Mouse (Mus musculus) CD4-positive, CD25-positive, alpha-beta regulatory T cell, adult 2 months (primary cell): ENCODE measurements around the gene Prkn.

ENCODE experiments used
- DNase-seq: peaks from one replicate; pipeline ENCODE4 v3.0.0-alpha.2; 2012; ENCODE audit warnings: low read depth, low spot score

Gene Prkn

DNA sequence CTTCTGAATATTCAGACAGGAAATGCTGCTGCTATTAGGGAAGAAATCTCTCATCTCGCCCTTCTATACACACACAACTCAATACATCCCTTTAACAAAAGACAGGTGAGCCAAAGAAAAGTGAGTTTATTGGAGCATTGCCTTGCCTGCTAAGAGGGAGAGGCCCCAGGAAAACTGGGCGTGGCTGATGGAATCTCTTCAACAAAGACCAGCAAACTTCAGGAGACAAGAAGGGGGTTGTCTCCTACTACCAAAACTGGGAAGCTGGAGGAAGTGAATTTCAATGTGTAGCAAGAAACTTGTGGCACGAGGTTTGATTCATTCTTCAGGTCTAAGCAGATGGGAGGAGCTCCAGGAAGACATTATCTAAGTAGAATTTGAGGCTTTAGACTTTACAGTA is 989.3 kb downstream of the Prkn start:
- DNase-seq: no peak

DNA sequence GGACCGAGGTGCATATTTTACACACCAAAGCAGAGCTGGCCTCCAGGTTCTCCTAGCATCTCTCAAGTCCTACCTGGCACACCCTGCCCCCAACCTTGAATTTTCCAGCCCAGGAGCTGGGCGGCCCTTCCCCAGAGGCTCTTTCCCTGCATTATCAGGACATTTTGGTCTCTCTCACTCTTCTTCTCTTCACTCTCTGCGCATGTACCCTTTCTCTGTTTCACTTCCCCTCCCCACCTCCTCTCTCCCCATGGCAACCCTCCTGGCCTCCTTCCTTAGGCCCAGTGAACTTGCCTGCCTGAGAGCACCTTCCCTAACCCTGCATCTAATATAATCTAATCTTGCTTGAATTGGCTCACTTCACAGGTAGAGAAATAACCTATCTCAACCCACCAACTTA is 996.9 kb downstream of the Prkn start:
- DNase-seq: no peak

DNA sequence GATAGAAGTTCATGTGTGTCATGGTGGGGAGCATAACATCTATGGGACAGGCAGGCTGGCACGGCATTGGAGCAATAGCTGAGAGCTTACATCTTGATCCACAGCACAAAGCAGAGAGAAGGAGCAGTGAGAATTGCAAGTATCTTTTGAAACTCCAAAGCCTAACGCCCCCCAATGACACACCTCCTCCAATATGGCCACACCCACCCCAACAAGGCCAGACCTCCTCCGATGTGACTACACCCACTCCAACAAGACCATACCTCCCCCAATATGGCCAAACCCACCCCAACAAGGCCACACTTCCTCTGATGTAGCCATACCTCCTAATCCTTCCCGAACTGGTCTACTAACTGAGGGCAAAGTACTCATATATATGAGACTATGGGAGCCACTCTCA is 1004.3 kb downstream of the Prkn start:
- DNase-seq: no peak

DNA sequence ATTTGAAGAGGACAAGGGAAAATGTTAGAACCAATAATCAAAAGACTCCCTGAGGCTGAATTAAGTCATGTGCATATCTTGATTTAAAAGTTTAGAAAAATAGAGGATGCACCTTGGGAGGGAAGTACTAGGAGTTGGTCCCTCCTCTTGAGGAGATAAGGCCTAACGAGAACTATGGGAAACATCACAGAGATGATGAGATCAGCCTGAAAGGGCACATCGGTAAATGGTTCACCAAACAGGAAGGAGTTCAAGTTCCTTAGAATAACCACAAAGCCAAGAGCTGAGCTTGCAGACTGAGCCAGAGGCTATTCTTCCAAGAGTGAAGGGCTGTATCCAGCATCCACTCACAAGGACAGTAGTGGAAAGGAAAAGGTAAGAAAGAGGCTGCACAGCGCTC is 1004.8 kb downstream of the Prkn start:
- DNase-seq: no peak

- no peak for DNase-seq
These were observed 1005.3 kb downstream of the Prkn start for GRCm38 (mm10) chr17:11845506-11845905.

DNA sequence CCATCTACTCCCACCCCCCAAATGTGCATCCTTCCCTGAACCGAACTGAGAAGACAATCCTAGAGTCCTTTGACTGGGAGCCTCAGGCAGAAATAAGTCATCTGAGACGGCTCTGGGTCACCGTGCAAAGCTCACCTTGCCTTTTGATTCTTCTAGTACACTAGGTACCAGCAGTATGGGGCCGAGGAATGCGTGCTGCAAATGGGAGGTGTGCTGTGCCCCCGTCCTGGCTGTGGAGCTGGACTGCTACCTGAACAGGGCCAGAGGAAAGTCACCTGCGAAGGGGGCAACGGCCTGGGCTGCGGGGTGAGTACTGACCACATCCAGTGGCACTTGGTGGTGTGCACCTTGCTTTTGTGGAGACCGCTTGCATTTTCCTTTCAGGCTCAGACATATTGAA is 1014.4 kb downstream of the Prkn start:
- DNase-seq: no peak

GRCm38 (mm10) chr17:11858772-11859405 is 1018.7 kb downstream of the Prkn start:
- no peak for DNase-seq

DNA sequence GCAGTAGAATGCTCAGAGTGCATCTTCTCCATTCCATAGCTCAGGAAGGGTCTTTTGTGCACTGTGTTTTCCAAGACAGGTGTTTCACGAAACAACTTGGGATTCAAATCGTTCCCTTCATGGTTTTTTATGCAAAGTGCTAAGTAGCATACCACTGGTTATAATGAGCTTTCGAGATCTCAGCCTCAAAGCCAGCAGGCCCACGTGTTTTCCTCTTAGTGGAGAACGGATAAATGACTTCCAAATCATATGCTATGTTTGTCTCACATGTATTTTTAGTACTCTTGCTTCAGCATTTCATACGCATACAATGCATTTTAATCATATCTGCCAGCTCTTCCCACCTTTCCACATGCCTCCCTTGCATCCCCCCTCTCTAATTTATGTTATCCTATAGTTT is 1021.0 kb downstream of the Prkn start:
- no peak for DNase-seq

GRCm38 (mm10) chr17:11862360-11862759 is 1022.2 kb downstream of the Prkn start:
- DNase-seq: no peak

DNA sequence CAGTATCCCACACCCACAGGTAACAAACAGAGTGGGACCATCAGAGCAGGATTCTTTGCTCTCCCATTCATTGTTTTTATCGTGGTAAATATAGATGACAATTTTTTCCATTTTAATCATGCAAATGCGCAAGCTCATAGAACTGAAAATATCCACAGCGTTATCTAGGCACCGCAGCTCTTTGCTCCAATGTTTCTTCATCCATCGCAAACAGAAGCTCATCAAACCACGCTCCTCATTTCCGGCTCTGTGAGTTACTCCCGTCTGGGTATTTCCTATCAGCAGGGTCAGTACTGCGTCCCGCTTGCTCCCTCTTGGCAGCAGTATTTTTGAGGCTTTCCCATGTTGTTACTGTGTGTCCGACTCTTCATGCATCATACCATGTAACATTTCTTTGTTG is 1022.8 kb downstream of the Prkn start:
- no peak for DNase-seq

DNA sequence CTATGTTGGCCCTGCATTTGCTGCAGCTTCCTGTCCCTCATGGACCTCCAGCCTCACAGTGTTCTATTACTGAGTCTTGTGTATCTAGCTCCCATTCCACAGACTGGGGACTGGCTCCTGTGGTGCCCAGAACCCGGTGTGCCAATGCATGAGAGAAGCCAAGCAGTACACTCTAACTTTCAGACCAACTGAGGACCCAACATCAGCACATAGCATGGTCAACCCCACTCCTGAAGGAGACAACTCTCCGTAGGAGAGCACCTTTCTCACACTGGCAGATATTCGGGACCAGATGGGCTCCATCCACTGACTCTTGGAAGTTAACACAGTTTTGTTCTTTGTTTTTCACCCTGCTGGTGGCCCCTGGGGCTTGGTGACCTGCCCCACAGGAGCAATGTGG is 1026.0 kb downstream of the Prkn start:
- DNase-seq: no peak

- DNase-seq: no peak
These were observed 1027.3 kb downstream of the Prkn start for GRCm38 (mm10) chr17:11867334-11868095.

- no peak for DNase-seq
These were observed 1030.4 kb downstream of the Prkn start for GRCm38 (mm10) chr17:11870546-11870945.

GRCm38 (mm10) chr17:11876240-11876639 is 1036.1 kb downstream of the Prkn start:
- no peak for DNase-seq

- DNase-seq: no peak
These were observed 1041.1 kb downstream of the Prkn start for GRCm38 (mm10) chr17:11881110-11881820.

- no peak for DNase-seq
These were observed 1045.4 kb downstream of the Prkn start for GRCm38 (mm10) chr17:11885601-11886000.

GRCm38 (mm10) chr17:11886963-11887362 is 1046.8 kb downstream of the Prkn start:
- DNase-seq: no peak

DNA sequence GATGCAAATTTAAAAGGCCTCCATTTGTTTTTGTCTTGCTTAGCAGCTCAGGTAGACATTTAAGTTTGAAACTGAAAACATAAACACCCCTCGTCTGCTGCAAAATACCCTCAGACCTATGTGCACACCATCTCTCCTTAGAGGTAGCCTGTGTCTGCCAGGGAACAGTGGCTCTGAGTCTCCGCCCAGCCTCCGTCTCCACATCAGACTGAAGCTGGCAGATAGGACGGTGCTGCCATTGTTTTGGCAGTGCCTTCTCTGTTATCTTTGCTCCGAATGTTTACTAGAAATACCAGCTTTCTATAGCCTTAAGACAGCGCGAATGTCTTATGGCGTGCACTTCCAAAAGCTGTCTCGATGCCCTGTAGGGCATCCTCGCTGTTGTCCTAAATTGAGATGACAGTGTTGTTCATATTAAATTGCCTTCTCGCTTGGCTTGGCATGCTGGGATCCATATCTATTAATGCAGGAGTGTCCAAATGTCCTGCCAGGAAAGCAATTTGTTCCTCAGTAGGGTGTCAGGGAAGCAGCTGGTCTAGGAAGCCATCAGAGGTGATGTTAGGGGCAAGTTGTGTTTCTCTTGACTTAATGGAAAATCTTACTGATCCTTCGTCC is 1047.5 kb downstream of the Prkn start:
- DNase-seq: no peak

DNA sequence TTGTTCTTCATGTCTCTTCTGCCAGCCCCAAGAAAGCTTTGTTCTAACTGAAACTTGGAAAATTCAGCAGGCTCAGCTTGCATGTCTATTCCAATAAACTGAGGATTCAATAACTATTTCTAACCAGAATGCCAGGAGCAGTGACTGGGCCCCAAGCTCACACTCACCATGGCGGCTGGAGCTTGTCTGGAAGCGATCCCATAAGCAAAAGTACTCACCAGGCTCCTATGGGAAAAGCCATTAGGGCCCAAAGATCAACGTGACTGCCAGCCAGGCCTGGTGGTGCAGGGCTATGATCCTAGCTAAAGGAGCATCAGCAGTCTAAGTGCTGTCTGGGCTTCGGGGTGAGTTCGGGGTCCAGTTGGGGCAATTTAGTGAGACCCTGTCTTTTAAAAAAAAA is 1048.6 kb downstream of the Prkn start:
- no peak for DNase-seq

DNA sequence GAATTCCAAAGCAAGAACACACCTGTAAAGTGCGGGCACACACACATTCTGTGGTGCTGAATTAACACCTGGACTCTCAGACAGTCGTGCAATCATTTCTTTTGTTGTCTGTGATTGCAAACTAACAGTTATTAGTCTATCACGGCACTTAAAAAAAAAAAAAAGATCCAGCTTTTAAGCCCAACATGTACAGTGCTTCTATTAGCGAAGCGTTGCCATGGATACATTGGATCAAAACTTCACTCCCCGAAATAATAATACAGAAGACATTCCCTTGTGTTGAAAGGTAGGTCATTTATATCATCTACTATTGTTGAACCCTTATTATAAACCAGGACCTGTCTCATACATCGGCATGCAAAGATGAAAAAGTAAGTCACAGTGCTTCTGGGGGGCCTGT is 1060.1 kb downstream of the Prkn start:
- DNase-seq: no peak

DNA sequence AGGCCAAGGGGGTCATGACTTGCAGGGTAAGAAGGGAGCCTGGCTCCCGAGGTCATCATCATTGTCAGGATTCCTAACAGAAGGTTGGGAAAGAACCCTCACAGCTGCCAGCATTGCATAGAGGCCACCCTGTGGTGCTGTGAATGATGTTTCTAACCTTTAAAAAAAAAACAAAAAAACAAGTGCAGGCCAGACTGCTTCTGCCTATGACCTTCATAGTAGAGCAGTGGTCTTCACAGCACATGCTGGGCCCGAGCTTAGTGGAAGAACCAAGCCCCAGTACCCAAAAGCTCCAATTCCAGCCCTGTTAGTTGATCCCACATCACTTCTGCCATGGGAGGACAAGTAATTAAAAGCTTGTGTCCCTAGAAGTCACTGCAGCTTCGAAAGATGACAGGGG is 1061.5 kb downstream of the Prkn start:
- DNase-seq: no peak

DNA sequence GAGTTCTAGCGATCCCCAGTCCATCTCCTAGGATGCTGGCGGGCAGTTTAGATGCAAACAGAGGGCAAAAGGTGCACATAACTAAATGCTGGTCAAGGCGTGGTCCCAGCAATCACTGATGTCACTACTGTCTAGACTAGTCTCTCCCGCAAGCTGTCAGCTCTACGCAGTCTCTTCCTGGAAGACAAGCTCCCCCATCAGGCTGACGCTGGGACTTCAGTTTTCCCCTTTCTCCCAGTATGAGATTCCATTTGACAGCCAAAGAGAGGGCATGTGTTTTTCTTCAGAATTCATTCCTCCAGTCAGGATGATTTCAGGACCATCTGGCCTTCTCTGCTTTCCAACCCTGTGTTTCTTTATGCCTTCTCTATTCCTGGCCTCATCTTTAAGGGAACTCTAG is 1062.8 kb downstream of the Prkn start:
- DNase-seq: no peak
